Mouse (Mus musculus) ES-E14 (cell line): ENCODE data around the gene Hyal1. TPM values are rescaled to one million over a fixed set of nuclear protein-coding genes. Genes with fewer than 3 reads are reported as not detected.

ENCODE experiments used
- DNase-seq: peaks from one replicate; pipeline ENCODE4 v3.0.0-alpha.2; 2013; ENCODE audit warnings: low read depth, low spot score
- H3K27ac ChIP-seq: 2 replicates; pipeline ENCODE4 v1.5.1; 2012; ENCODE audit warnings: low read depth, mild to moderate bottlenecking, low read length, moderate library complexity, mixed read lengths; ENCODE audit not compliant: poor library complexity, insufficient read depth, severe bottlenecking
- H3K36me3 ChIP-seq: 2 replicates; pipeline ENCODE4 v1.6.1; 2012; ENCODE audit warnings: mild to moderate bottlenecking, low read length, moderate library complexity, mixed read lengths; ENCODE audit not compliant: control insufficient read depth, poor library complexity, insufficient read depth, severe bottlenecking
- H3K4me1 ChIP-seq, 2 experiments: fragments of 150-350 bp in 1 of 2; sonication (generic) in 1 of 2; 2 replicates each; pipeline ENCODE4 v1.6.1; 2012; ENCODE audit warnings: low read length in 2 of 2, mild to moderate bottlenecking in 1 of 2, mixed read lengths in 1 of 2; ENCODE audit not compliant: control insufficient read depth in 2 of 2, insufficient read depth in 2 of 2, poor library complexity in 1 of 2
- H3K4me3 ChIP-seq, 2 experiments: fragments of 150-350 bp in 1 of 2; sonication (generic) in 1 of 2; 2 replicates each; pipeline ENCODE4 v1.5.1; 2012; ENCODE audit warnings: low read length in 2 of 2, low read depth in 1 of 2, mild to moderate bottlenecking in 1 of 2, mixed read lengths in 1 of 2; ENCODE audit not compliant: insufficient read depth in 1 of 2, poor library complexity in 1 of 2, severe bottlenecking in 1 of 2
- H3K9ac ChIP-seq: 2 replicates; pipeline ENCODE4 v1.6.1; 2012; ENCODE audit warnings: low read depth, mild to moderate bottlenecking, low read length, mixed read lengths; ENCODE audit not compliant: poor library complexity, insufficient read depth, severe bottlenecking
- H3K9me3 ChIP-seq: fragments of 150-350 bp; sonication (generic); 2 replicates; pipeline ENCODE4 v1.6.1; 2012; ENCODE audit warnings: low read depth, mild to moderate bottlenecking, low read length; ENCODE audit not compliant: control insufficient read depth, insufficient read depth
- CHD2 ChIP-seq: IDR thresholded peaks from 2 replicates; pipeline ENCODE4 v1.6.1; 2014; ENCODE audit warnings: mild to moderate bottlenecking, low read depth, low read length, inconsistent platforms
- HCFC1 ChIP-seq: IDR thresholded peaks from 2 replicates; pipeline ENCODE4 v1.6.1; 2012; ENCODE audit warnings: low read length, inconsistent platforms, borderline replicate concordance; ENCODE audit not compliant: insufficient read depth
- MAFK ChIP-seq: IDR thresholded peaks from 2 replicates; pipeline ENCODE4 v1.6.1; 2014; ENCODE audit warnings: mild to moderate bottlenecking, low read depth, low read length, inconsistent platforms; ENCODE audit not compliant: insufficient read depth
- ZC3H11A ChIP-seq: IDR thresholded peaks from 2 replicates; pipeline ENCODE4 v1.6.1; 2012; ENCODE audit warnings: low read depth, mild to moderate bottlenecking, inconsistent platforms, low read length, borderline replicate concordance
- ZNF384 ChIP-seq: IDR thresholded peaks from 2 replicates; pipeline ENCODE4 v1.6.1; 2012; ENCODE audit warnings: low read depth, low read length, inconsistent platforms
- in situ Hi-C, 2 experiments: fragments of 600-800 bp; cut with MboI; formaldehyde crosslinking; loops; one replicate each; pipeline ENCODE4 v1.15.1; 2025; ENCODE audit warnings: low sequenced_read_pairs in 2 of 2, inconsistent platforms in 1 of 2; ENCODE audit not compliant: unreplicated experiment in 2 of 2
- total RNA-seq: library from RNA; depleted of rRNA; stranded (reverse); fragments of 300-350 nt; gene quantifications from 2 replicates; pipeline ENCODE4 v1.2.3, GENCODE M21; 2012

The Hyal1 gene
- total RNA-seq, 1 experiment, result 11.8 TPM

- Histone ChIP-seq H3K4me1 (peaks cover 6 to 37% of the 10 kb centered on the region in 2 experiments; a peak in 2 of 4 replicates), H3K27ac (no peak overlapping the region), H3K9ac (no peak overlapping the region), H3K9me3 (no peaks in the 10 kb centered on the region), H3K4me3 (no peak overlapping the region), H3K36me3 (no peaks in the 10 kb centered on the region)
- in situ Hi-C loops, result no loop called here
- DNase-seq, result peak; percentile 86
- peak; percentile 82 for TF ChIP-seq ZC3H11A
- TF ChIP-seq HCFC1, result no peak
These were observed 25.4 kb downstream of the Hyal1 start for GRCm38 (mm10) chr9:107602068-107602648.

- H3K4me3 ChIP-seq, result no peak overlapping the region
- no peaks in the 10 kb centered on the region for H3K9me3 ChIP-seq
- TF ChIP-seq CHD2 (no peak), HCFC1 (no peak), MAFK (no peak), ZNF384 (no peak), ZC3H11A (no peak)
- H3K27ac ChIP-seq, result no peak overlapping the region
- H3K36me3 ChIP-seq, result no peaks in the 10 kb centered on the region
- H3K9ac ChIP-seq, result no peak overlapping the region
- peaks cover 9 to 39% of the 10 kb centered on the region in 2 experiments; a peak in 3 of 4 replicates for H3K4me1 ChIP-seq
- DNase-seq, result no peak
- in situ Hi-C loops, result no loop called here
These were observed 26.5 kb downstream of the Hyal1 start for GRCm38 (mm10) chr9:107603251-107603650.

GRCm38 (mm10) chr9:107605041-107605661, 28.4 kb downstream of the Hyal1 start:
- Histone ChIP-seq H3K9me3 (no peaks in the 10 kb centered on the region), H3K4me1 (peaks cover 7 to 46% of the 10 kb centered on the region in 2 experiments; a peak in 3 of 4 replicates), H3K4me3 (peak overlapping the region; percentile 36 to 45; a peak in 3 of 4 replicates), H3K9ac (peak overlapping the region; percentile 30; the same call in 1 of the 2 replicates), H3K27ac (no peak overlapping the region), H3K36me3 (no peaks in the 10 kb centered on the region)
- in situ Hi-C loops, result no loop called here
- TF ChIP-seq ZNF384, result no peak
- no peak for TF ChIP-seq MAFK
- no peak for TF ChIP-seq HCFC1
- TF ChIP-seq ZC3H11A, result no peak
- TF ChIP-seq CHD2, result no peak
- DNase-seq, result no peak

- no peak overlapping the region for H3K4me3 ChIP-seq
- peaks cover 7 to 46% of the 10 kb centered on the region in 2 experiments; a peak in 3 of 4 replicates for H3K4me1 ChIP-seq
- H3K27ac ChIP-seq, result no peak overlapping the region
- no peaks in the 10 kb centered on the region for H3K9me3 ChIP-seq
- DNase-seq, result no peak
- H3K9ac ChIP-seq, result no peak overlapping the region
- in situ Hi-C loops, result no loop called here
- no peak for TF ChIP-seq ZC3H11A
- TF ChIP-seq ZNF384, result no peak
- no peak for TF ChIP-seq HCFC1
- no peaks in the 10 kb centered on the region for H3K36me3 ChIP-seq
These were observed 29.9 kb downstream of the Hyal1 start for GRCm38 (mm10) chr9:107606591-107606990.

- H3K9me3 ChIP-seq, result no peaks in the 10 kb centered on the region
- H3K4me3 ChIP-seq, result no peak overlapping the region
- H3K9ac ChIP-seq, result no peak overlapping the region
- TF ChIP-seq CHD2 (no peak), ZNF384 (no peak), ZC3H11A (no peak)
- in situ Hi-C loops, result no loop called here
- peaks cover 6 to 50% of the 10 kb centered on the region in 2 experiments; a peak in 3 of 4 replicates for H3K4me1 ChIP-seq
- no peaks in the 10 kb centered on the region for H3K36me3 ChIP-seq
- DNase-seq, result no peak
- no peak overlapping the region for H3K27ac ChIP-seq
These were observed 30.3 kb downstream of the Hyal1 start for GRCm38 (mm10) chr9:107607036-107607435.
